Mouse (Mus musculus) intestine, postnatal 0 days (tissue): ENCODE data around the gene Rbm44. TPM values are rescaled to one million over a fixed set of nuclear protein-coding genes. Genes with fewer than 3 reads are reported as not detected.

ENCODE experiments used
- ATAC-seq: fragments of 200-750 bp; cut with Nextera tagmentation; 2 replicates; pipeline ENCODE4 v1.8.0; 2017; ENCODE audit warnings: mild to moderate bottlenecking, moderate TSS enrichment, moderate library complexity
- H3K27ac ChIP-seq: fragments of 300-500 bp; sonication (generic); 2 replicates; pipeline ENCODE4 v1.5.1; 2014; ENCODE audit warnings: mild to moderate bottlenecking, low read depth, low read length, moderate library complexity
- H3K27me3 ChIP-seq: fragments of 300-500 bp; sonication (generic); replicated peaks from 2 replicates; pipeline ENCODE4 v1.6.1; 2014; ENCODE audit warnings: low read length, mixed read lengths; ENCODE audit not compliant: control insufficient read depth, insufficient read depth
- H3K36me3 ChIP-seq: fragments of 300-500 bp; sonication (generic); 2 replicates; pipeline ENCODE4 v1.6.1; 2014; ENCODE audit warnings: mild to moderate bottlenecking, moderate library complexity; ENCODE audit not compliant: control insufficient read depth, insufficient read depth
- H3K4me1 ChIP-seq: fragments of 300-500 bp; sonication (generic); replicated peaks from 2 replicates; pipeline ENCODE4 v1.6.1; 2014; ENCODE audit warnings: antibody characterized with exemption, low read length, mixed read lengths; ENCODE audit not compliant: control insufficient read depth, insufficient read depth
- H3K4me2 ChIP-seq: fragments of 300-500 bp; sonication (generic); replicated peaks from 2 replicates; pipeline ENCODE4 v1.6.1; 2014; ENCODE audit warnings: low read depth, mild to moderate bottlenecking, moderate library complexity
- H3K4me3 ChIP-seq: fragments of 300-500 bp; sonication (generic); 2 replicates; pipeline ENCODE4 v1.5.1; 2014; ENCODE audit warnings: low read depth, low read length
- H3K9ac ChIP-seq: fragments of 300-500 bp; sonication (generic); 2 replicates; pipeline ENCODE4 v1.6.1; 2014; ENCODE audit warnings: mild to moderate bottlenecking, low read depth, low read length
- H3K9me3 ChIP-seq: fragments of 300-500 bp; sonication (generic); 2 replicates; pipeline ENCODE4 v1.6.1; 2016; ENCODE audit warnings: mixed run types; ENCODE audit not compliant: control insufficient read depth
- CTCF ChIP-seq: sonication (generic); IDR thresholded peaks from 2 replicates; pipeline ENCODE4 v1.5.1; 2016; ENCODE audit warnings: low read depth, mild to moderate bottlenecking, control low read depth, antibody characterized with exemption, moderate library complexity
- WGBS: fragments of 180-500 bp; shearing (Covaris S2); extraction: QIAGEN DNeasy Blood & Tissue Kit; methylation state at CpG from one replicate; pipeline ENCODE4 v1.1.7; 2014; 5-methylcytosine and 5-hydroxymethylcytosine counted together
- polyA plus RNA-seq: library from polyadenylated mRNA; unstranded; fragments of >200 nt; fragmentation: Nextera tagmentation; extraction: Ambion mirVana; gene quantifications from 2 replicates; pipeline ENCODE4 v1.2.1, GENCODE M21; 2015

Gene Rbm44
- polyA plus RNA-seq, 1 experiment from 2014 or later, result 0.13 TPM

DNA sequence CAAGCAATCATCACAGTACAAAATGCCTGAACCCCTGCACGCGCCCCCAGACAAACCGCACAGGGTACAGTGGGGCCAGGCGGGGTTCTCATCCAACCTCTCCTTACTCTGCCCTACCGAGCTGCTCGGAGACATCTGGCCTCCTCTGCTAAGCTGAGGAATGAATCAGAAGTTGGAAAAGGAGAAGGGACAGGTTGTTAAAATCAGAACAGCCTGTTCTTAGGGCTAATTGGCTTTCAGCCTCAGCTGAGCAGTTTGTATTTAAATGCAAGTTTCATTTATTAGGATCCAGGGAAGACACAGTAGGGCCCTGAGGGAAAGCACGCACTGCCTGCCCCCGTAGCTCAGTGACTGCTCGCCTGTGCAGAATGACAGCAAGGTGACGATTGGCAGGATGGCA is 54.9 kb downstream of the Rbm44 start:
- H3K4me2 ChIP-seq, result no peak overlapping the region
- TF ChIP-seq CTCF, result no peak
- H3K4me3 ChIP-seq, result no peak overlapping the region
- no peak overlapping the region for H3K27ac ChIP-seq
- H3K9me3 ChIP-seq, result no peaks in the 10 kb centered on the region
- ATAC-seq, result no peak
- no peaks in the 10 kb centered on the region for H3K4me1 ChIP-seq
- no peaks in the 10 kb centered on the region for H3K36me3 ChIP-seq
- WGBS, result 91% methylated on average over 10 of the region's 10 CpGs
- no peaks in the 10 kb centered on the region for H3K27me3 ChIP-seq
- no peak overlapping the region for H3K9ac ChIP-seq

DNA sequence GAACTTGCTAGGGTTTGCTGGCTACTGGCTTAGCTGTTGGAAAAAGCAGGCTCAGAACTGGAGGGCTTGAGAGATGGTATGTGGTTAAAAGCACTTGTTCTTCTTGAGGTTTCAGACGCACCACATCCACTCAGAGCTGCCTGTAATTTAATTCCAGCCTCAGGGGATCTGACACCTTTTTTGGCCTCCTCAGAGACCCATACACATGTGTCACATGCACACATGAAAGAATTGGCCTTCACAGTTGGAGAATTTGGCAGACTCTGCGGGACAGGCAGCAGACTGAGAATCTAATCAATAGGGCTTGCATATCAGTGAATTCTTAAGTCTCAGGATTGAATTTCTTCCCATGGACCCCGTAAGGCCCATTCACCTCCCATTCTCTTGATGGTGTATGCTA is 56.2 kb downstream of the Rbm44 start:
- Histone ChIP-seq H3K9me3 (no peaks in the 10 kb centered on the region), H3K27ac (no peak overlapping the region), H3K9ac (no peak overlapping the region), H3K36me3 (no peaks in the 10 kb centered on the region), H3K27me3 (no peaks in the 10 kb centered on the region), H3K4me1 (no peaks in the 10 kb centered on the region), H3K4me3 (no peak overlapping the region), H3K4me2 (no peak overlapping the region)
- no peak for TF ChIP-seq CTCF
- ATAC-seq, result no peak
- 75% methylated on average over 3 of the region's 3 CpGs for WGBS

DNA sequence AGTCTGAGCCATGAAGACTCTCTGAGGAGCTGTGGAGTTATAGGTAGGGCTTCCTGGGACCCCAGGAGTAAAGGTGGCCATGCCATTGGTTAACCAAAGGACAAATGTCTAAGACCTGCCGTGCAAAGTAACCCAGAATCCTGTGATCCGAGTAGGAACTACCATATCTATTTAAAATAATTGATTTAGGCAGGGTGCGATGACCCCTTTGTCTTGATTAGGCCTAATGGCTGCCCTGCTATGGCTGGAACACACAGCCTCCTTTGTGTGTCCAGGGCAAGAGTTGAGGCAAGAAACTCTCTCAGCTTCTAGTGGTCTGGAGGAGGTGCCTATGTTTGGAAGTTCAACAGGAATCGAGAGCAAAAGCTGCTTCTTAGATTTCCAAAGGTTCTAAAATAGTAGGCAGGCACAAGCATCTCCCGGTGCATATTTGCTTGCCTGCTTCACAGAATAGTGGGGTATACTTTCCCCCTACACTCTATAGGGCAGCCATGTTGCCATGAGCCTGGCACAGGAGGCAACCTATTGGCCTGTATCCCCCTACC is 59.4 kb downstream of the Rbm44 start:
- Histone ChIP-seq H3K9ac (no peak overlapping the region), H3K4me3 (no peak overlapping the region), H3K27ac (no peak overlapping the region), H3K9me3 (no peaks in the 10 kb centered on the region), H3K27me3 (no peaks in the 10 kb centered on the region), H3K4me1 (no peaks in the 10 kb centered on the region), H3K4me2 (no peak overlapping the region), H3K36me3 (no peaks in the 10 kb centered on the region)
- no peak for ATAC-seq
- TF ChIP-seq CTCF, result no peak
- 87% methylated on average over 5 of the region's 5 CpGs for WGBS

DNA sequence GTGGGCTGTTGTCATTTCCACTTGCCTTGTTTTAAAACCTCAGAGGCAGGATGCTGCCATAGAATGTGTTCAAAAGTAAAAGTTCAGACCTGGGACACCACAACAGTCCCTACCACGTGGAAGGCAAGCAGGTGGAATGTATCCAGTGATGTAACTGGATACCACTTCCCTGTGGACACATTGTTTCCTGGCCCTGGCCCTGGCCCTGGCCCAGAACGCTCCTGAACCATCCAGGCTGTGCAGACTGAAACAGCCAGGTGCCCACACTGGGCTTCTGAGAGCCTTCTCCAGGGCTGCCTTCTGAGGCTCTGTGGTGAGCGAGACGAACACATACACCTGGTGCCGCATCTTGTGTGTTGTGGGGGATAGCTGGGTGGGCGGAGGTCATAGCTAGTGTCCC is 60.8 kb downstream of the Rbm44 start:
- no peak overlapping the region for H3K9ac ChIP-seq
- no peaks in the 10 kb centered on the region for H3K27me3 ChIP-seq
- no peak overlapping the region for H3K4me2 ChIP-seq
- 84% methylated on average over 6 of the region's 6 CpGs for WGBS
- no peaks in the 10 kb centered on the region for H3K9me3 ChIP-seq
- no peak for TF ChIP-seq CTCF
- H3K27ac ChIP-seq, result no peak overlapping the region
- no peaks in the 10 kb centered on the region for H3K4me1 ChIP-seq
- no peaks in the 10 kb centered on the region for H3K36me3 ChIP-seq
- no peak overlapping the region for H3K4me3 ChIP-seq
- no peak for ATAC-seq

DNA sequence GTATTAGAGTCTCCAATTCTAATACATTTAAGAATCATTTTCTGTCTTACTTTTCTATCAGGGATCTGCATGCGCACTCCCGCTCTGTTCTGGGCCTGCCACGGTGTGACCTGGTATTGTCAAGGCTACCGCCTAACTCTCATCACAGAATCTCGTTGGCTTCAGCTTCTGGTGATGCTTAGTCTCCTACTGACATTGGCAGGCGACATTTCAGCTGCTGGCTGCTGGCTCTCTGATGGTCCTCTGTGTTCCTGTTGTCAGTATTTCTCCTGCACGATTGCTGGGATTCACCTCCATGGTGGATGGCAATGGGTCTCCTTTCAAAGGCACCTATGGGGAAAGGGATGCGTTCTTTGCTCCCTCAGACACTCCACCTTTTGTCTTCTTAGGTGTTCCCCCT is 61.4 kb downstream of the Rbm44 start:
- no peak overlapping the region for H3K4me2 ChIP-seq
- no peaks in the 10 kb centered on the region for H3K9me3 ChIP-seq
- H3K4me3 ChIP-seq, result no peak overlapping the region
- no peak overlapping the region for H3K27ac ChIP-seq
- WGBS, result 88% methylated on average over 8 of the region's 8 CpGs
- H3K36me3 ChIP-seq, result no peaks in the 10 kb centered on the region
- no peak for ATAC-seq
- TF ChIP-seq CTCF, result no peak
- H3K27me3 ChIP-seq, result no peaks in the 10 kb centered on the region
- H3K4me1 ChIP-seq, result no peaks in the 10 kb centered on the region
- no peak overlapping the region for H3K9ac ChIP-seq

DNA sequence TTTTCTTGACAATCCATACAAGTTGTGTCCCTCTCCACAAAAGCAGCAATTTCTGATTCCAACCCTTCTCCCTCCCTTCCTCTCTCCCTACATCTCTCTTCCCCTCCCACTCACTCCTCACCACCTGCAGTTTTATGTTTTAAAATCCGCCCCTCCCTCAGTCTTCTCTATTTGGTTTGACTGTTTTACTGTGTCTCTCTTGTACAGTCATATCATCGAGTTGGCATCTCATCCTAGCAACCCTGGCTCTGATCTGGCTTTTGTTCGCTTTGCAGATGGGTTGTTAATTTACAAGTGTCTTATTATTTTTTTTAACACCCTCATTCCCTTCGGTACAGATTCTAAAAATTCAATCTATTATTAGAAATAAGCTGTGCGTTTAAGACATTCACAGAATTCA is 62.0 kb downstream of the Rbm44 start:
- Histone ChIP-seq H3K9ac (no peak overlapping the region), H3K36me3 (no peaks in the 10 kb centered on the region), H3K27ac (no peak overlapping the region), H3K4me3 (no peak overlapping the region), H3K4me1 (no peaks in the 10 kb centered on the region), H3K9me3 (no peaks in the 10 kb centered on the region), H3K4me2 (no peak overlapping the region), H3K27me3 (no peaks in the 10 kb centered on the region)
- no peak for TF ChIP-seq CTCF
- no peak for ATAC-seq
- 75% methylated on average over 5 of the region's 5 CpGs for WGBS

DNA sequence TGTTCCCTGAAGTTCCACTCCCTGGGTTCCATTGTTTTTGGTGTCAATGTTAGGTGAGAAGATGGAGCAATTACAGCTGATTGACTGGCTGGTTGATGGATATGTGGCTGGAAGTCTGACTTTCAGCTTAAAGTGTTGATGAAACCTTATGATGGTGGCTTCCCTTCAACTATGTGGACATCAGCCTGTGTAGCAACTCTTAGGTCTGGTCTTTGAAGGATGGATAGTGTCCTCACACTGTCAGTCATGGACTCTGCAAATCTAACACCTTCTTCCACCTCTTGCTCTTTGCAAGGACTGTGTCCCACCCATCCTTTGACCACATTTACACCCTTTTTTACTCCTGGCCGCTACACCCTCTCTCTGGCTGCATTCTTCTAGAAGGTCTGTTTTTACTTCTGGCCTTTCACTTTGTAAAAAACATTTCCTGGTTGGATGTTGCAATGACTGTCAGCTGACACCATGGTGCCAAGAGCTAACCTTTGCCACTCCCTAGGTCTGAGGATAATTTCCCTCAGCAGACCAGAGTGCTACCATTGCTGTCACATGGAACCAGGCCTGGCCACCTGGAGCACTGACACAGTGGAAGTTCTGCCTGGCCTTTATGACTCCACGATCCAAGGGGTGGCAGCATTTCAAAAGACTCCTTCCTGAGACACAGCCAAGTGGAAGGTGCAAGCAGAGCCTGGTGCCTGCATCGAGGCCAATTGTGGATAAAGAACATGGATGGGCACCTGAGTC is 62.6 kb downstream of the Rbm44 start:
- H3K9me3 ChIP-seq, result no peaks in the 10 kb centered on the region
- TF ChIP-seq CTCF, result peak; percentile 40
- no peak overlapping the region; the same call in 1 of the 2 replicates for H3K27ac ChIP-seq
- WGBS, result 53% methylated on average over 3 of the region's 3 CpGs
- no peak overlapping the region for H3K4me3 ChIP-seq
- H3K27me3 ChIP-seq, result no peaks in the 10 kb centered on the region
- ATAC-seq, result peak; percentile 89
- H3K36me3 ChIP-seq, result no peaks in the 10 kb centered on the region
- no peak overlapping the region for H3K4me2 ChIP-seq
- no peaks in the 10 kb centered on the region for H3K4me1 ChIP-seq
- no peak overlapping the region for H3K9ac ChIP-seq
